Mouse (Mus musculus): ENCODE results near the gene A3galt2.

Gene A3galt2

DNA sequence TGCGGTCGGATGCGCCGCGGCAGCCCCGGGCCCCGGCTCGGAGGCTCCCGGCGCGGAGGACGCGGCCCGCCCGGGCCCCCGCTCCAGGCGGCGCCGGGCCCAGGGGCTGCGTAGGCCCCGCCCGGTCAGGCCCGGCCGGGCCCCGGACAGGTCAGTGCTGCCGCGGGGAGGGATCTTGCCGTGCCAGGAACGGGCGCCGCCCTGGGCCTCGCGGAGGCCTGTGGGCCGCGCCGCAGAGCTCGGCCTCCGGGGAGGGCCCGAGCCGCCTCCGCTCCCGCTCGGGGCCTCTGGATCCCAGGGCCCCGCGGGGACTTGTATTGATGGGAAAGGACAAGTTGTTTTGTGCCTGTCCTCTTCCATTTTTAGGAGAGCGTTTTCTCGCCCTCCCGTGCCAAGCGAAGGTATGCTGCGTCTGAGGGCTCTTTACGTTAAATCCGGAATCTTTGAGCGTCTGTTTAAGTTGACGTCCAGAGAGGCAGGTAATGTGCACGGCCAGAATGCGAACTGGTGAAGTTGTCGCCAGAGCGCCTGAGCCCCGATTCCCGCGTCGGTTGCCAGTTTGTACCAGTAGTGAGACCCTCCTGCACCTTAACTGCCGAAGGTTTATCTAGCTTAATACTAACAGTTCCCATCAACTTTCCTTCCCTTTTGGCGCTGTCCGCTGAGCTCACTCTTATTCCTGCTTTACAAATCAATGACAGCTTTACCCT lies 27.3 kb upstream of the A3galt2 start:
- peak; percentile 65 for DNase-seq (ENCODE audit: low read depth, low spot score)

GRCm38 (mm10) chr4:128728431-128728851 lies 26.7 kb upstream of the A3galt2 start:
- peak; percentile 47 for DNase-seq (ENCODE audit: low read depth, low spot score)

DNA sequence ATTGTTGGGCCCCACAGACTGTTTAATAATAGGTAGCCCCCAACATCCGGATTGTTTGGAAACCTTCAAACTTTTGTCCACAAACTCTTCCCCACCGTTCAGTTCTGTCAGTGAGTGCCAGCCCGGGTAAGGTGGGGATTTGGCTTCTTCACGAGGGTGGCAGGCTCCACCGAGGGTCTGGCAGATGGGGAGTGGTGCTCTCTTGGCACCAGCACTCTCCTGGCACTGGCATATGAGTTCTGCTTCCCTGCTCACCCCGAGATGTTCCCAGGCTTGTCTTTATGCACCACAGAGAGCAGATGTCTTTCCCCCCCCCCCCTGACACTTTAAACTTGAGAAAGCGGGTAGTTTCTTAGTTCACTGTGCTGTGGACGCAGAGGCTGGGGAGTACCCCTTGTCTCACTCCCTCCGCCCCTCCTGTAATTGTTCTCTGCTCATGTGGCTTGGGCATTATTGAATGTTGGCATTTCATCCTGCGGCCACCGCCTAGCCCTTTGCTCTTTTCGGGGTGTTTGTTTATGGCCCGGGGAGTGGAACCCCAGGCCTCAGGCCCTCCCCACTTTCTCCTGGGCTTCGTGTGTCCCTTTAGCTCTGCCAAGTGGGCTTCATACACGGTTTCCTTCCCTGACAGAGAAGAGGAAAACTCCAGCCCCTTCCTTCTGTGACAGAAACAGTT lies 26.0 kb upstream of the A3galt2 start:
- DNase-seq (ENCODE audit: low read depth, low spot score): no peak

DNA sequence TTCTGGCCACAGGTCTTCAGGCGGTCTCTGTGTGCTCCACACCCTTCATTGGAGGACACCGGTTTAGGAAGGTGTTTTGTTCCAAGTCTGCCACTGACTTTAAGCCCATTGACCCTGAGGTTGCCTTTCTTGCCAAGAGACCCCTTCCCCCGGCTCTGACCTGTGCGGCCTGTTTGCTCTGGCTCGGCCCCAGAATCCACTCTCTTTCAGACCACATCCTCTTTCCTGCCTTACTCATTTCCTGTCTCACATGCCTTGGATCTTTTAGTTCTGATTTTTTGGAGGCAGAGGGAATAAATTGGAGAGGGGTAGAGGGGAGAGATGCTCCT lies 25.5 kb upstream of the A3galt2 start:
- DNase-seq (ENCODE audit: low read depth, low spot score): peak; percentile 49

DNA sequence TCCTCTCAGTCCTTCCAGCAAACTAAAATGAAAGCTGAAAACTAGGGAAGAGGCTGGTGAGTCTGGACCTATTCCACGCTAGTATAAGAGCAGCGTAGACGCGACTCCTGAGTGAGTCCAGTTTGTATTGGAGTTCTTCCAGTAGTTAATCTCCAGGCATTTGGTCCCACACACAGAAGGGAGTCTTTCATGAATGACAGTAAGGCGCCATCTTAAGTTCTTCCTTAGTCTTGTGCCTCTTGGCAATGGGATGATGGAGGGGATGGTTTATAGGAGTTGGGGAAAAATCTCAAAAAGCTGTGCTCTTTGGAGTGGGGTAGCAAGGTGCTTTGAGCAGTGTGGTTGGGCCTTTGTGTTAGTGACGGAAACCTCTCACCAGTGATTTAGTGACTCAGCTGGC lies 24.9 kb upstream of the A3galt2 start:
- no peak for DNase-seq (ENCODE audit: low read depth, low spot score)

DNA sequence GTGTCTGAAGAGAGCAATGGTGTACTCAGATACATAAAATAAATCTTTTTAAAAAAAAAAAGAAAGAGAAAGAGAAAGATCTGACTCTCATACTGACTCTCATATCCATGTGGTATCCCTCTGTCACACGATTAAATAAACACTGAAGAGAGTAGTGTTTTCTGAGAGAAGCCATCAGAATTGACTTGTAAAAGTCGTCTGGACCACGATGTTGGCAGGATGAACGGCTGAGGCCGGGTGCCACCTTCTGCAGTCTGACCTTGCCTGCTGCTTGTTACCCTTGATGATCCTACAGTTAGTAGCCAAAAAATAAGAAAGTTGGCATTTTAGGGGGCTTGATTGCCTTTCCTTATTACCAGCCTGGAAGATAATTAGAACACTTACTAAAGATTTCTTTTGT lies 22.4 kb upstream of the A3galt2 start:
- DNase-seq (ENCODE audit: low read depth, low spot score): no peak

GRCm38 (mm10) chr4:128733496-128733895 lies 21.7 kb upstream of the A3galt2 start:
- peak; percentile 41 for DNase-seq (ENCODE audit: low read depth, low spot score)

- DNase-seq (ENCODE audit: low read depth, low spot score): no peak
Measured at GRCm38 (mm10) chr4:128734217-128734616, 20.9 kb upstream of the A3galt2 start.

- DNase-seq (ENCODE audit: low read depth, low spot score): peak; percentile 87
Measured at GRCm38 (mm10) chr4:128734721-128735671, 20.2 kb upstream of the A3galt2 start.

DNA sequence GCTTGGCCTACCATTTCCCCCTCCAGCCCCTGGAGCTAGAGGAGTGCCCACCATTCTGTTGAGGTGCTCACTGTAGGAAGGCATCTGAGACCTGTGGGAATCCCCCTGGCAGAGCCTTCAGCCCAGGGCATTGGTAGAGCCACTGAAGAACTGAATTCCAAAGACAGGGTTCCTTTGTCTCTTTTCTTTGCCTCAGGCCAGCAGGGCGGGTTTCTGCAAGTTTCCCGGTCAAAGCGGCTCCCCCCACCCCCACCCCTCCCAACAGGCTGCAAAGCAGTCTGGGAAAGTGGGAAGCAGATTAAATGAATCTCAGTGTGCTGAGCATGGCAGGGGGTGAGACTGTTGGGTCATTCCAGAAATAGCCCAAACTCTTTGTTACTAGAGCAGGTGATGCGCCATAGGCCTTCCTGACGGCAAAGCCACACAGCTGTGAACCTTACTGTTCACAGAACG lies 18.0 kb upstream of the A3galt2 start:
- DNase-seq (ENCODE audit: low read depth, low spot score): no peak

GRCm38 (mm10) chr4:128737825-128738610 lies 17.1 kb upstream of the A3galt2 start:
- DNase-seq (ENCODE audit: low read depth, low spot score): no peak

GRCm38 (mm10) chr4:128740878-128741277 lies 14.3 kb upstream of the A3galt2 start:
- no peak for DNase-seq (ENCODE audit: low read depth, low spot score)

DNA sequence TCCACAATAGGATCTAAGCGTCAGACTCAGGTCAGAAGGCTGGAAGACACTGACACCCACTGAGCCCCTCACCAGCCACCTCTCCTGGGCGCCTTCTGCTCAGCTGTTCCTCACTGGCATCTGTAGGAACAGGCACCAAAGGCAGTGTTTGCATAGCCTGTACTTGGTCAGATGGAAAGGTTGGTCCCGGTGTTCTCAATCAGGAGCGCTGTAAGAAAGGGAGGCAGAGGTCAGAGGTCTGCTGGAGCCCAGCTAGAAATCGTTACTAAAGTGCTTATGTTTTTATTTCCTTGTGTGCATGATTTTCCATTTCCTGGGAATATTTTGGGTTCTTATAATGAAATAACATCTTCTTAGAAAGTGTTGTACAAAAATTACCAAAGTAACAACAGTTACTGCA lies 13.3 kb upstream of the A3galt2 start:
- no peak for DNase-seq (ENCODE audit: low read depth, low spot score)

- DNase-seq (ENCODE audit: low read depth, low spot score): no peak
Measured at GRCm38 (mm10) chr4:128742379-128742970, 12.7 kb upstream of the A3galt2 start.

DNA sequence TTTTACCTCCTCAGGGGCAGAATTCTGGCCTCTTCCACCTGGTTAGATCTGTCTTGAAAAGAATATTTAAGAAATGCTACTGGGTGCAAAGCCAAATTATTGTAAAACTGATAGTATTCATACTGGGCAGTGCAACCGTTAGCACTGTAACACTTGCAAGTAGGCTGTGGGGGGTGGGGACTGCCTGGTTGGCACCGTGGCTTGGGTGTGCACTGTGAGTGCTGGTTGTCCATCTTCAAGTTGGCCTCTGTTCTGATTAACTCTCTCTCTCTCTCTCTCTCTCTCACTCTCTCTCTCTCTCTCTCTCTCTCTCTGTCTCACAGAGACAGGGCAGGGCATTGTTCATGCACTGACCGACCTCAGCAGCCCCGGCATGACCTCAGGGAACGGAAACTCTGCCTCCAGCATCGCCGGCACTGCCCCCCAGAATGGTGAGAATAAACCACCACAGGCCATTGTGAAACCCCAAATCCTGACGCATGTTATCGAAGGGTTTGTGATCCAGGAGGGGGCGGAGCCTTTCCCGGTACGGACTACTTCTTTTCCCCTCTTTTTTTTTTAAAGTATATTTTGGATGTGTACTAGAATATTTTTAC lies 12.0 kb upstream of the A3galt2 start:
- no peak for DNase-seq (ENCODE audit: low read depth, low spot score)

- DNase-seq (ENCODE audit: low read depth, low spot score): no peak
Measured at GRCm38 (mm10) chr4:128745160-128745559, 10.0 kb upstream of the A3galt2 start.

DNA sequence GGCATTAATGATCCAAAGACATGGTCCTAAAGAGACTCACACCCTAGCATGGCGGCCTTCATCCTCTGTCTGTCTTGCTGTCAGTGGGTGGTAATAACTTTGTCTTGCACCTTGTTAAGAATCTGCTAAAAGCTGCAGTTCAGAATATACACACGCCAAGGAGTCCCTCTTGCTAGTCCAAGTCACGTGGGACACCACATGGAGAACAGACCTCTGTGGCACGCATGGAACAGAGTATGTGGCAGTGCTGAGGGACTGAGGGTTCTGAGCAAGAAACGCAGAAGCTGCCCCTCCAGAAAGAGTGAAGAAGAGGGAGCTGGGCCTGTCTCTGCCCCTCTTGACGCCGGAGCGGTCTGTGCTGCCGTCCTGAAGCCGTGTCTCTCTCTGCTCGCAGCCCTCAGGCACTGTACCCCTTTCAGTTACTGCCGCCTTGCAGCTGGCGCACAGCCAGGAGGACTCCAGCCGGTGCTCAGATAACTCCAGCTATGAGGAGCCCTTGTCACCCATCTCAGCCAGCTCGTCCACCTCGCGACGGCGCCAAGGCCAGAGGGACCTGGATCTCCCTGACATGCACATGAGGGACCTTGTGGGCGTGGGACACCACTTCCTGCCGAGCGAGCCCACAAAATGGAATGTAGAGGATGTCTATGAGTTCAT lies 7.4 kb upstream of the A3galt2 start:
- no peak for DNase-seq (ENCODE audit: low read depth, low spot score)

- DNase-seq (ENCODE audit: low read depth, low spot score): no peak
Measured at GRCm38 (mm10) chr4:128748309-128748708, 6.9 kb upstream of the A3galt2 start.

DNA sequence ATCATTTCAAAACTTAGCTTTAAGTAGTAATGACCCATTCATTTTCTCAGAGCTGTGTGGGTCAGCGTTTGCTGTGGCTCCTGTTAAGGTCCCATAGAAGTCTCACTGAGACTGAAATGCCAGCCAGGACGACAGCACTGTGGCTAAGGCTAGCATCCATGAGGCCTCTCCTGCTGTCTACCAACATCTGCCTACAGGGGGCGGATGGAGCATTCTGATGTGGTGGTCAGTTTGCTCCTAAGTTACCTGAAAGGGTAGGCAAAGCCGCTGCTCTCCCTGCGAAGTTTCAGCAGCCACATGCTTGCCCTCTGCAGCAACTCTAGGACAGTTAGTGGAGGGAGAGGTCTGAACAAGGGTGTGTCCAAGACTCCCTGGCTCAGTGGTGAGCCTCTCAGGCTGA lies 4.2 kb upstream of the A3galt2 start:
- no peak for DNase-seq (ENCODE audit: low read depth, low spot score)

Measured in CD4-positive helper T cell, adult 2 months (primary cell).